ENCODE assay signal across 8 mouse cellular contexts in genomic region chr10:128535624-128536265, GRCm38 (mm10). TPM values are rescaled to one million over a fixed set of nuclear protein-coding genes. Genes with fewer than 3 reads are reported as not detected.
A peak's percentile ranks its signal among the peaks of the same experiment; 100 is the strongest.
DNase-seq lines count a peak whose midpoint lies in the region; ATAC-seq and TF ChIP-seq lines count a peak whose summit lies in the region.

No protein-coding gene starts in this region.

- H3K4me3 ChIP-seq in lung, embryonic 15.5 days: peak overlapping the region; percentile 20
- H3K4me3 ChIP-seq in forebrain, embryonic 10.5 days: peak overlapping the region; percentile 29
- H3K4me3 ChIP-seq in limb, embryonic 14.5 days (replicated peaks; ENCODE audit: low read length): peak overlapping the region; percentile 16

- peak overlapping the region; percentile 40 for H3K4me2 ChIP-seq in lung, embryonic 15.5 days
- peak overlapping the region; percentile 31 for H3K4me2 ChIP-seq in limb, embryonic 14.5 days (replicated peaks; ENCODE audit: low read depth, low read length, severe bottlenecking)

- 68% methylated on average over 4 of the region's 4 CpGs for WGBS in lung, embryonic 15.5 days
- WGBS in forebrain, embryonic 10.5 days: 76% methylated on average over 4 of the region's 4 CpGs
- 73% methylated on average over 4 of the region's 4 CpGs for WGBS in limb, embryonic 14.5 days

- H3K27me3 ChIP-seq in lung, embryonic 15.5 days: no peaks in the 10 kb centered on the region
- 0 out of 2 replicates have a peak, but pooled peaks cover 4% of the 10 kb centered on the region for H3K27me3 ChIP-seq in forebrain, embryonic 10.5 days (ENCODE audit: poor library complexity, severe bottlenecking)
- no peaks in the 10 kb centered on the region for H3K27me3 ChIP-seq in limb, embryonic 14.5 days (ENCODE audit: control insufficient read depth, insufficient read depth, low read length)
- no peaks in the 10 kb centered on the region for H3K27me3 ChIP-seq in splenic B cell, adult 2 months (ENCODE audit: control insufficient read depth, insufficient read depth, low read length, poor library complexity, severe bottlenecking)

- H3K4me1 ChIP-seq in lung, embryonic 15.5 days: no peaks in the 10 kb centered on the region; the same call in 1 of the 2 replicates
- peaks cover 10% of the 10 kb centered on the region for H3K4me1 ChIP-seq in forebrain, embryonic 10.5 days
- 0 out of 2 replicates have a peak, but pooled peaks cover 3% of the 10 kb centered on the region for H3K4me1 ChIP-seq in limb, embryonic 14.5 days (ENCODE audit: control insufficient read depth, insufficient read depth, low read length)

- TF ChIP-seq POLR2A in limb, embryonic 14.5 days (IDR thresholded peaks at IDR 0.05; ENCODE audit: borderline replicate concordance, extremely low read depth, insufficient read depth, insufficient read length): no peak

- H3K9ac ChIP-seq in lung, embryonic 15.5 days: no peak overlapping the region
- peak overlapping the region; percentile 13; the same call in 1 of the 2 replicates for H3K9ac ChIP-seq in limb, embryonic 14.5 days (ENCODE audit: low read depth, low read length, severe bottlenecking)

- peak; percentile 25; the same call in 1 of the 2 replicates for ATAC-seq in lung, embryonic 15.5 days (ENCODE audit: borderline replicate concordance, extremely low read depth, low FRiP score, low TSS enrichment)
- ATAC-seq in limb, embryonic 14.5 days (ENCODE audit: low FRiP score, low read depth): peak; percentile 14; the same call in 1 of the 2 replicates

- H3K36me3 ChIP-seq in lung, embryonic 15.5 days: no peaks in the 10 kb centered on the region
- peaks cover 4% of the 10 kb centered on the region; the same call in 1 of the 2 replicates for H3K36me3 ChIP-seq in forebrain, embryonic 10.5 days (replicated peaks)
- H3K36me3 ChIP-seq in limb, embryonic 14.5 days (ENCODE audit: control insufficient read depth, insufficient read depth, low read length): no peaks in the 10 kb centered on the region
- H3K36me3 ChIP-seq in splenic B cell, adult 2 months (ENCODE audit: control insufficient read depth, insufficient read depth, low read length, poor library complexity, severe bottlenecking): no peaks in the 10 kb centered on the region

- peak overlapping the region; percentile 9; the same call in 1 of the 2 replicates for H3K27ac ChIP-seq in lung, embryonic 15.5 days
- peak overlapping the region; percentile 49; the same call in 1 of the 2 replicates for H3K27ac ChIP-seq in forebrain, embryonic 10.5 days
- H3K27ac ChIP-seq in limb, embryonic 14.5 days (replicated peaks; ENCODE audit: low read depth, low read length): peak overlapping the region; percentile 71

- no peaks in the 10 kb centered on the region for H3K9me3 ChIP-seq in lung, embryonic 15.5 days
- no peaks in the 10 kb centered on the region for H3K9me3 ChIP-seq in forebrain, embryonic 10.5 days
- H3K9me3 ChIP-seq in limb, embryonic 14.5 days (ENCODE audit: control insufficient read depth, low read length): no peaks in the 10 kb centered on the region

- DNase-seq in lung, postnatal 14 days: no peak
- no peak for DNase-seq in forebrain, embryonic 10.5 days (ENCODE audit: extremely low spot score, low spot score)
- no peak for DNase-seq in limb, embryonic 14.5 days (ENCODE audit: low spot score)
- peak; percentile 80 for DNase-seq in splenic B cell, adult 2 months (ENCODE audit: low read depth, low spot score)
- DNase-seq in adrenal gland, postnatal 4 days (ENCODE audit: low spot score in 2 of 2): no peak
- no peak for DNase-seq in embryo, embryonic 9.5 days (ENCODE audit: extremely low spot score)
- no peak for DNase-seq in cerebellum, postnatal 36 days

RNA-seq across cellular contexts. Expression of gene Esyt1, which starts 10.1 kb away (rescaled TPM):
- 28.8 and 31.5 TPM in 2 replicates for polyA plus RNA-seq in lung, embryonic 15.5 days (2015; fragmentation: Nextera tagmentation; extraction: Ambion mirVana)
- polyA plus RNA-seq in forebrain, embryonic 10.5 days (2016; fragmentation: Nextera tagmentation; extraction: Ambion mirVana): 8.6 and 10.3 TPM in 2 replicates
- 51.3 and 59.6 TPM in 2 replicates for polyA plus RNA-seq in limb, embryonic 14.5 days (2012; rRNA removed)
- polyA plus RNA-seq in limb, embryonic 14.5 days (2014; fragmentation: Nextera tagmentation; extraction: Ambion mirVana): 35.8 and 37.9 TPM in 2 replicates
- total RNA-seq in adrenal gland, postnatal 4 days (2021): 10 to 100 TPM; 30.3 to 34.5 TPM

RNA-seq across cellular contexts. Expression of gene Zc3h10, which starts 11.8 kb away (rescaled TPM):
- 14.6 and 14.9 TPM in 2 replicates for polyA plus RNA-seq in lung, embryonic 15.5 days (2015; fragmentation: Nextera tagmentation; extraction: Ambion mirVana)
- polyA plus RNA-seq in forebrain, embryonic 10.5 days (2016; fragmentation: Nextera tagmentation; extraction: Ambion mirVana): 11.8 and 14.0 TPM in 2 replicates
- 15.2 and 17.2 TPM in 2 replicates for polyA plus RNA-seq in limb, embryonic 14.5 days (2012; rRNA removed)
- polyA plus RNA-seq in limb, embryonic 14.5 days (2014; fragmentation: Nextera tagmentation; extraction: Ambion mirVana): 13.7 and 14.5 TPM in 2 replicates
- 10 to 100 TPM; 10.9 to 11.0 TPM for total RNA-seq in adrenal gland, postnatal 4 days (2021)

RNA-seq across cellular contexts. Expression of gene Rpl41, which starts 13.4 kb away (rescaled TPM):
- 3,783 and 4,172 TPM in 2 replicates for polyA plus RNA-seq in lung, embryonic 15.5 days (2015; fragmentation: Nextera tagmentation; extraction: Ambion mirVana)
- polyA plus RNA-seq in forebrain, embryonic 10.5 days (2016; fragmentation: Nextera tagmentation; extraction: Ambion mirVana): 3,608 and 3,665 TPM in 2 replicates
- 2,621 and 3,931 TPM in 2 replicates for polyA plus RNA-seq in limb, embryonic 14.5 days (2012; rRNA removed)
- 4,572 and 4,920 TPM in 2 replicates for polyA plus RNA-seq in limb, embryonic 14.5 days (2014; fragmentation: Nextera tagmentation; extraction: Ambion mirVana)
- total RNA-seq in adrenal gland, postnatal 4 days (2021): 1,000 to 10,000 TPM; 3,532 to 3,650 TPM

RNA-seq across cellular contexts. Expression of gene Pa2g4, which starts 30.0 kb away (rescaled TPM):
- 194 and 200 TPM in 2 replicates for polyA plus RNA-seq in lung, embryonic 15.5 days (2015; fragmentation: Nextera tagmentation; extraction: Ambion mirVana)
- polyA plus RNA-seq in forebrain, embryonic 10.5 days (2016; fragmentation: Nextera tagmentation; extraction: Ambion mirVana): 298 and 302 TPM in 2 replicates
- 111 and 186 TPM in 2 replicates for polyA plus RNA-seq in limb, embryonic 14.5 days (2012; rRNA removed)
- polyA plus RNA-seq in limb, embryonic 14.5 days (2014; fragmentation: Nextera tagmentation; extraction: Ambion mirVana): 207 and 210 TPM in 2 replicates
- 100 to 1,000 TPM; 112 to 119 TPM for total RNA-seq in adrenal gland, postnatal 4 days (2021)

RNA-seq across cellular contexts. Expression of gene Myl6b, which starts 37.3 kb away (rescaled TPM):
- polyA plus RNA-seq in lung, embryonic 15.5 days (2015; fragmentation: Nextera tagmentation; extraction: Ambion mirVana): 2.9 and 4.3 TPM in 2 replicates
- 1.9 and 2.0 TPM in 2 replicates for polyA plus RNA-seq in forebrain, embryonic 10.5 days (2016; fragmentation: Nextera tagmentation; extraction: Ambion mirVana)
- 54.9 and 56.7 TPM in 2 replicates for polyA plus RNA-seq in limb, embryonic 14.5 days (2012; rRNA removed)
- polyA plus RNA-seq in limb, embryonic 14.5 days (2014; fragmentation: Nextera tagmentation; extraction: Ambion mirVana): 6.1 and 6.6 TPM in 2 replicates
- total RNA-seq in adrenal gland, postnatal 4 days (2021): 1 to 10 TPM; 6.8 to 8.2 TPM

Comparison
In these comparisons a context has a peak if more than half of its experiments do, and no peak if none do; other contexts are left out.
1. H3K27ac ChIP-seq: peak in every context shown above with its lines; median percentile 71 in limb, embryonic 14.5 days; 49 in forebrain, embryonic 10.5 days; 9 in lung, embryonic 15.5 days.